Mouse (Mus musculus): ENCODE results near the gene Haus4. TPM values are rescaled to one million over a fixed set of nuclear protein-coding genes. Genes with fewer than 3 reads are reported as not detected.

Haus4 gene
- polyA plus RNA-seq (2015; fragmentation: Nextera tagmentation; extraction: Ambion mirVana): 52.6 and 53.0 TPM in 2 replicates

DNA sequence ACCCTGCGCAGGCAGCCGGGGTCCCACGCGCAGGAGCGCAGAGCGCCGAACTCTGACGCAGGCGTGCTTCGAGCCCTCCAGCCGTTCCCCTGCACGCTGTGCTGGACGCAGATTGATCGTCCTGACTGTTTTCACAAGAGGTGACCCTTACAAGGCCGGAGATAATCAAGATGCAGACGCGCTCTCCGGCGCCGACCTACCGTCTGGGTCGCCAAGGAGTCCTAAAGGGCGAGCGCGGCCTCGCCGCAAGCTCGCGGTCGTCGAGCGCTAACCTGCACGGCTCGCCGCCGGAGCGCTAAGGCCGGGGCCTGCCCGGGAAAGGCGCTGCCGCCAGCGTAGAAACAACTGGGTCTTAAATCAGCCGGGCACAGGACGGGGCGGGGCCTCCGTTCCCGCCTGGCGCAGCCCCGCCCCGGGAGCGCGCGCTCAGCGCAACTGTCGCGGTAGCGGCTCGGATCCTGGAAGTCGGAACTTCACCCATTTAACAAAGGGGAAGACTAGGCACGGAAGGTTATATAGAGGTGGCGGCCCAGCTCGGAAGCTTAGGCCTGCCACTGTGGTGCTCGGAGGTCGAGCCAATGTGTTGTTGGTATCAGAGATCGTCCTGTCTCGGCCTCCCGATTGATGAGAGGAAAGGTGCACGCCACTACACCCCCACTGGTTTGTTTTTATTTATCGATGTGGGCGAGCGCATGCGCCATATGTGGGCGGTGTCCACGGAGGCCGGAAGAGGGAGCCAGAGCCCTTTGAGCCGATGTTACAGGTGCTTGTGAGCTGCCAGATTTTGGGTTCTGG lies at the start of gene Haus4:
Gene Haus4 (minus strand): TSS at position 642 of the 795 bp plus-strand sequence.
- H3K9ac ChIP-seq: peak within 1 kb of the TSS; percentile 69
- 1% methylated on average over 76 of the region's 76 CpGs for WGBS
- H3K36me3 ChIP-seq: peaks cover 18% of the 10 kb centered on the region
- H3K4me1 ChIP-seq: 0 out of 2 replicates have a peak, but pooled peaks cover 7% of the 10 kb centered on the region
- peak within 1 kb of the TSS; percentile 67 for H3K4me3 ChIP-seq
- peak; percentile 92 for ATAC-seq (ENCODE audit: insufficient number of reproducible peaks, low FRiP score, low TSS enrichment, low read depth)
- peak within 1 kb of the TSS; percentile 89 for H3K27ac ChIP-seq
- H3K4me2 ChIP-seq: peak within 1 kb of the TSS; percentile 88
- no peaks in the 10 kb centered on the region for H3K9me3 ChIP-seq
- no peaks in the 10 kb centered on the region for H3K27me3 ChIP-seq

DNA sequence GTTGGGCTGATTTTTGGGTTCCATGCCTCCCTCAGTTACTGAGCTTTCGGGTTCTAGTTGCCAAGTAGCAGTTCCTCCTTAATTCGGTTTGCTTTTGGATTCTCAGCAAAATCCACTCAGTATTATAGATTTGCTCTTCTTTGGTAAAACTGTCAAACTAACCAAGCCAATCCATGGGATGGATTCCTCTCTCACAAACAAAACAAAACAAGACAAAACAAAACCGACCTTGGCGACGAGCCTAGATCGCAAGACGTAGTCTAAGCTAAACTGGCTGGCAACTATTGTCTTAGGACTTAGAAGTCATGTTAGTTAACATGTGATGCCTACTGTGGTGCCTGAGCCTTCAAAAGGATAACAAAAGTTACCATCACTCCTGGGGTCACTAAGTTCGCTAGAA lies 49.3 kb upstream of the Haus4 start:
- no peaks in the 10 kb centered on the region for H3K27me3 ChIP-seq
- H3K36me3 ChIP-seq: 0 out of 2 replicates have a peak, but pooled peaks cover 9% of the 10 kb centered on the region
- peak overlapping the region; percentile 98 for H3K27ac ChIP-seq
- peaks cover 21% of the 10 kb centered on the region for H3K4me1 ChIP-seq
- peak overlapping the region; percentile 69 for H3K4me3 ChIP-seq
- 79% methylated on average over 8 of the region's 8 CpGs for WGBS
- ATAC-seq (ENCODE audit: insufficient number of reproducible peaks, low FRiP score, low TSS enrichment, low read depth): no peak
- peak overlapping the region; percentile 45 for H3K4me2 ChIP-seq
- H3K9ac ChIP-seq: no peak overlapping the region
- no peaks in the 10 kb centered on the region for H3K9me3 ChIP-seq

DNA sequence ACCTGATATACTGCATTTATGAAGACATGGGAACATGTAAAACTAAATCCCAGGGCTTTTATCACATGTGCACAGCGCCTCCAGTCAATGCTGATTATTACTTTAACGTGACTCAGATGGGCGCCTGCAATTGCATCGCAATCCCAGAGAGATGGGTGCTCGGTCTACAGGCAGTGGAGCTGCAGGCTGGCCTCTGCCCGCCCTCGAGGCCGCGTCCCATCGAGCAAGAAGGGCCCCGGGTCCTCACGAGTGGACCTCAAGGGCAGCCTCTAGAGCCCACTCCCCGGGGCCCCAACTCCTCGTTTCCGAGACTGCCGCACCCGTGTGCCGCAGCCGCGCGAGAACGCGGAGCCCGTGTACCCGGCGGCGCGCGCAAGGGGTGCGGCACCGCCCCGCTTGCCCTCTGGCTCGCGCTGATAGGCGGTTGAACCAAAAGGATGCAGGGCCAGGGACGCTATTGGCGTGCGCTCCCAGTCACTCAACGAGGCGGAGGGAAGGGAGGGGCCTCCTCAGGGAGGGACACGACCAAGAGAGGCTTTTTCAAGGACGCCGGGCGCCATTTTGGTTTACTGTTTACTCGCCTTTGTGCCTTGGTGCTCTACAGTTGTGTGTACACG lies 48.7 kb upstream of the Haus4 start:
- peak overlapping the region; percentile 75 for H3K9ac ChIP-seq
- H3K9me3 ChIP-seq: no peaks in the 10 kb centered on the region
- H3K4me2 ChIP-seq: peak overlapping the region; percentile 45
- H3K4me1 ChIP-seq: peaks cover 21% of the 10 kb centered on the region
- 0 out of 2 replicates have a peak, but pooled peaks cover 9% of the 10 kb centered on the region for H3K36me3 ChIP-seq
- H3K27me3 ChIP-seq: no peaks in the 10 kb centered on the region
- WGBS: under 1% methylated on average over 46 of the region's 46 CpGs
- ATAC-seq (ENCODE audit: insufficient number of reproducible peaks, low FRiP score, low TSS enrichment, low read depth): peak; percentile 98
- peak overlapping the region; percentile 98 for H3K27ac ChIP-seq
- peak overlapping the region; percentile 69 for H3K4me3 ChIP-seq

DNA sequence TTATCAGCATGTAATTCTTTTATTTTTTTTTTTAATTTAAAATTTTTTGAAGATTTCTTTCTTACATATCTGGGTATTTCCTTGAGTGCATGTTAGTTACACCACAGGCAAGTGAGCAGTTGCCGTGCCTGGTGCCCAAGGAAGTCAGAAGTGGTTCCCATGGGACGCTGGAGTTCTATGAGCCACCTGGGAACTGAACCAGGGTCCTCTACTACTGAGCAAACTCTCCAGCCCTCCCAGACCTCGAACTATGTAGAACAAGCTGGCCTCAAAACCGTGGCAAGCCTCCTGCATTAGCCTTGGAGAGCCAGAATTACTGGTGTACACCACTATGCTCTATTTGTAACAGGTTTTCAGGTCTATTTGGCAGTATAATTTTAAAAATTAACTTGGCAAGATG lies 48.2 kb upstream of the Haus4 start:
- 0 out of 2 replicates have a peak, but pooled peaks cover 9% of the 10 kb centered on the region for H3K36me3 ChIP-seq
- ATAC-seq (ENCODE audit: insufficient number of reproducible peaks, low FRiP score, low TSS enrichment, low read depth): no peak

DNA sequence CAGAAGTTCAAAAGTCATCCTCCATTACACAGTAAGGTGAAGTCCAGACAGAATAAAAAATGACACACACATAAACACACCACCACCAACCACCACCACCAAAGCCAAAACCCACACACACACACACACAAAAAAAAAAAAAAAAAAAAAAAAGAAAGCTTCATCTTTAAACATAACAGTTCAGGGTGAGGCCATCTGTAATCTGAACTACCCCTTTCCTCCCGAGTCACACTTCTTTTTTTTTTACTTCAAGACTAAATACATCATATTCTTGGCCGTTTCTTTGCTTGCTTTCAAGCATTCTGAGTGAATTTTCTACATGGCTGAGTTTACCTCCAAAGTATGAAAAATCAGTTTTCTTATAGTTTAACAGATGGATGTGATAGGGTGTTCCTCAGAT lies 47.2 kb upstream of the Haus4 start:
- Histone ChIP-seq H3K27me3 (no peaks in the 10 kb centered on the region), H3K4me3 (no peak overlapping the region), H3K36me3 (0 out of 2 replicates have a peak, but pooled peaks cover 9% of the 10 kb centered on the region), H3K4me1 (peaks cover 21% of the 10 kb centered on the region), H3K4me2 (no peak overlapping the region), H3K9ac (no peak overlapping the region), H3K27ac (no peak overlapping the region), H3K9me3 (no peaks in the 10 kb centered on the region)
- WGBS: 57% methylated on average over 2 of the region's 2 CpGs
- ATAC-seq (ENCODE audit: insufficient number of reproducible peaks, low FRiP score, low TSS enrichment, low read depth): no peak

More for the DNA sequence above, 48.2 kb upstream of the Haus4 start:
- H3K27ac ChIP-seq: peak overlapping the region; percentile 98
- H3K27me3 ChIP-seq: no peaks in the 10 kb centered on the region
- no peaks in the 10 kb centered on the region for H3K9me3 ChIP-seq
- peaks cover 21% of the 10 kb centered on the region for H3K4me1 ChIP-seq
- H3K9ac ChIP-seq: no peak overlapping the region
- 30% methylated on average over 4 of the region's 4 CpGs for WGBS
- H3K4me3 ChIP-seq: peak overlapping the region; percentile 69
- H3K4me2 ChIP-seq: peak overlapping the region; percentile 45

DNA sequence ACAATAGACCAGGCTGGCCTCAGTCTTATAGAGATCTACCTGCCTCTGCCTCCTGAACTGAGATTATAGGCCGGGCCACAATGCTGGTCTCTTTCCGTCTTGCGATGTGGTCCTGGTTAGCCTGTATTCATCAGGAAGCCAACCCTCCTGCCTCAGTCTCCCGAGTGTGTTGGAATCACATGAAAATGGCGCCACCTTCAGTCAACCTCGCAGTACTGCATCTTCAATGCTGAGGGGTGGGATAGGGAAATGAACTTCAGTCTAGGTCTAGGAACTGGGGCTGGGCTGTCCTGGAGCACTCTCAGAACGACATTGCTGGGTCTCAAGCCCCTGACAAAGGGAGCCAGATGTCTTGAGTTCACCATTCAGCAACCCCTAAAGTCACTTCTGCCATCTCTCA lies 42.7 kb upstream of the Haus4 start:
- Histone ChIP-seq H3K36me3 (peaks cover 20% of the 10 kb centered on the region; the same call in 1 of the 2 replicates), H3K27ac (no peak overlapping the region), H3K4me1 (peaks cover 6% of the 10 kb centered on the region; the same call in 1 of the 2 replicates), H3K9ac (no peak overlapping the region), H3K4me3 (no peak overlapping the region), H3K9me3 (no peaks in the 10 kb centered on the region), H3K27me3 (no peaks in the 10 kb centered on the region), H3K4me2 (no peak overlapping the region)
- 77% methylated on average over 7 of the region's 7 CpGs for WGBS
- no peak for ATAC-seq (ENCODE audit: insufficient number of reproducible peaks, low FRiP score, low TSS enrichment, low read depth)

DNA sequence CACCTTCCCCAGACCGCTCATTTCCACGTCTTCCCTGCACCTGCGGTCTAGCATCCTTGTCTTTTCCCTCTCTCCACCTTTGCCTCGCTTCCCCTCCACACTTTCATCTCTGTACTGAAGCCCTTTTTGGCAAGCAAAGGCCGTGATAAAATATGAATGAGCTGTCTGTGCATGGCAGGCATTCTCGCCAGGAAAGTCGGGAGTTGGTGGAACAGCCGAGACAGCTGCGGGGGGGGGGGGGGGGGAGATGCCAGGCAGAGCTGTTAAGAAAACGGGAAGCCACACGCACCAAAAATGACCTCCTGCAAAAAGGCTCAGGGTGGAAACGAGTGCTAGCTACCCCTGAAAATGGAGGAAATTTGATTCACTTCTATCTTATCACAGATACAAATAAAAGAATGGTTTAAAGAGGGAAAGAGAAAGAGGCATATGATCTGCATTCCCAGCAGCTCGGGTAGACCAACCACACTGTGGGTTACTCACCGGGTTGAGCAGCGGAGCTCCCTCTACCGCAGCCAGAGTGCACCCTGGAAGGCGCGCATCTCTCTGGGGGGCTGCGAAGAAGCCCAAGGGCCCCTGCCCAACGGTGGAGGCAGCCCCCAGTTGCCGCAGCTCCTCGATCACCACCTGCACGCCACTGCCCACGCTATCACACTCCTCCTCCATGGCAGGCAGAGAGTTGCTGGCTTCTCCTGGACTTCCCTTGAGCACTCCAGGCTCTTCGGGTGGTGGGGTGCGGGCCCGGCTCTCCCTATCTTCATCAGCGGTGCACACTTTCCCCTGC lies 40.4 kb upstream of the Haus4 start:
- no peaks in the 10 kb centered on the region for H3K27me3 ChIP-seq
- ATAC-seq (ENCODE audit: insufficient number of reproducible peaks, low FRiP score, low TSS enrichment, low read depth): no peak
- H3K9me3 ChIP-seq: no peaks in the 10 kb centered on the region
- no peak overlapping the region for H3K4me3 ChIP-seq
- H3K27ac ChIP-seq: no peak overlapping the region
- H3K4me2 ChIP-seq: no peak overlapping the region
- H3K9ac ChIP-seq: no peak overlapping the region
- H3K4me1 ChIP-seq: peaks cover 6% of the 10 kb centered on the region; the same call in 1 of the 2 replicates
- H3K36me3 ChIP-seq: peaks cover 27% of the 10 kb centered on the region
- 77% methylated on average over 28 of the region's 28 CpGs for WGBS

DNA sequence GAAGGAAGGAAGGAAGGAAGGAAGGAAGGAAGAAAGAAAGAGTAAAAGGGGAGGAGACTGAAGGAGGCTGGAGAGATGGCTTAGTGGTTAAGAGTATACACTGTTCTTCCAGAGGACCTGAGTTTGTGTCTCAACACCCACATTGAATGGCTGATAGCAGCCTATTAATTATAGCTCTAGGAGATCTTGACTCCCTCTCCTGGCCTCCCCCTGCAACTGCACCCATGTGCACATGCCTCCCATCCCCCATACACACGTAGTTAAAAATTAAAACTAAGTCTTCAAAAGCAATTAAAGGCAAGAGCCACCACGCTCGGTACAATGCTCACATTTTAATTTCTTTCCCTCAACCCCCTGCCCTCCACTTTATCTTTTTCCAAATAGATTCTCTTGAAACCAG lies 39.6 kb upstream of the Haus4 start:
- Histone ChIP-seq H3K4me1 (peaks cover 6% of the 10 kb centered on the region; the same call in 1 of the 2 replicates), H3K27ac (no peak overlapping the region), H3K36me3 (peaks cover 22% of the 10 kb centered on the region), H3K4me2 (no peak overlapping the region), H3K9ac (no peak overlapping the region), H3K9me3 (no peaks in the 10 kb centered on the region), H3K27me3 (no peaks in the 10 kb centered on the region), H3K4me3 (no peak overlapping the region)
- ATAC-seq (ENCODE audit: insufficient number of reproducible peaks, low FRiP score, low TSS enrichment, low read depth): no peak
- WGBS: 88% methylated on average over 3 of the region's 3 CpGs

DNA sequence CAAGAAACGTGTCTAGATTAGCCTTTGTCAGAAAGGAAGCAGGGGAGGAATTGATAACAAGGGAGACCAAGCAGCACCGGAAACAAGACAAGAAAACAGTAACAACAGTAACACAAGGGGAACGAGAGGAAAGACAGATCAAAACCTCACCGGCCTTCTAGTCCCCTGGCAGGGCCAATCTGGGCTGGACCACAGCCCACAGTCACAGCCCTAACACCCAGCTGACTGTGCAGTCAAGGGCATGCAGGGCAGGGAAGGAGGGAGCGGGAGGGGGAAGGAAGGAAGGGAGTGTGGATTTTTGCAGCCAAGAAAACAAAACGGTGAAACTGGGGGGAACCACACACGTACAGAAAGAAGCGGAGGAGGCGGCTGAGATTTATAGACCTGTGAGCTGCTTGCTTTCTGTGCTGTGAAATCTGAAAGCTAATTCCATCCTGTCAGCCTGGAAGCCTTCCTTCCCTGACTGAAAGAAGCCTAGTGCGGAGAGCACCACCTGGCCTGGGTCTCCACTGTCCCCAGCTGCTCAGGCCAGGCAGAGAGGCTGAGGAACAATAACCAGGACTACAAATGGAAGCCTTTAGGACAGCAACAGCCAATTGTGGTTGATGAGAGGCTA lies 38.0 kb upstream of the Haus4 start:
- Histone ChIP-seq H3K4me3 (no peak overlapping the region), H3K9me3 (no peaks in the 10 kb centered on the region), H3K4me1 (peaks cover 6% of the 10 kb centered on the region; the same call in 1 of the 2 replicates), H3K9ac (no peak overlapping the region), H3K36me3 (peaks cover 18% of the 10 kb centered on the region), H3K27ac (peak overlapping the region; percentile 22), H3K4me2 (no peak overlapping the region), H3K27me3 (no peaks in the 10 kb centered on the region)
- WGBS: 42% methylated on average over 10 of the region's 10 CpGs
- no peak for ATAC-seq (ENCODE audit: insufficient number of reproducible peaks, low FRiP score, low TSS enrichment, low read depth)

DNA sequence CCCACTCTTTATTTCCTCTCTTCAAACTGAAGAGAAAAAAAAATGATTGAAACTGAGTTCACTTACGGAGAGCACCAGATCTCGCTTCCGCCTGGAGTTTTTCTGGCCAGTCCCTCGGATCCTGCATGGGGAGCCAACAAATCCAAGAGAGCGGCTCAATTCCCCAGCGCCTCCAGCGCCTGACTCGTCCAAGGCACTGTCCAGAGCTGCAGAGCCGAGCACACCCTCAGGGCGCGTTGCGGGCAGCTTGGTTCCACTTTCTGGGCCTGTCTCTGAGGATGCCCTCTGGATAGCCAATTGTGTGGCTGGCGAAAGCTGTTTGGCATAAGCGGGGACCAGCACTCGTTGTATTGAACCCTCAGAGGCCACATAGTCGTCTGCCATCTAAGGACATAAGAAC lies 36.6 kb upstream of the Haus4 start:
- Histone ChIP-seq H3K9me3 (no peaks in the 10 kb centered on the region), H3K36me3 (peaks cover 18% of the 10 kb centered on the region), H3K27ac (no peak overlapping the region), H3K9ac (no peak overlapping the region), H3K4me1 (peaks cover 6% of the 10 kb centered on the region; the same call in 1 of the 2 replicates), H3K4me3 (no peak overlapping the region), H3K4me2 (no peak overlapping the region), H3K27me3 (no peaks in the 10 kb centered on the region)
- no peak for ATAC-seq (ENCODE audit: insufficient number of reproducible peaks, low FRiP score, low TSS enrichment, low read depth)
- 91% methylated on average over 16 of the region's 16 CpGs for WGBS

DNA sequence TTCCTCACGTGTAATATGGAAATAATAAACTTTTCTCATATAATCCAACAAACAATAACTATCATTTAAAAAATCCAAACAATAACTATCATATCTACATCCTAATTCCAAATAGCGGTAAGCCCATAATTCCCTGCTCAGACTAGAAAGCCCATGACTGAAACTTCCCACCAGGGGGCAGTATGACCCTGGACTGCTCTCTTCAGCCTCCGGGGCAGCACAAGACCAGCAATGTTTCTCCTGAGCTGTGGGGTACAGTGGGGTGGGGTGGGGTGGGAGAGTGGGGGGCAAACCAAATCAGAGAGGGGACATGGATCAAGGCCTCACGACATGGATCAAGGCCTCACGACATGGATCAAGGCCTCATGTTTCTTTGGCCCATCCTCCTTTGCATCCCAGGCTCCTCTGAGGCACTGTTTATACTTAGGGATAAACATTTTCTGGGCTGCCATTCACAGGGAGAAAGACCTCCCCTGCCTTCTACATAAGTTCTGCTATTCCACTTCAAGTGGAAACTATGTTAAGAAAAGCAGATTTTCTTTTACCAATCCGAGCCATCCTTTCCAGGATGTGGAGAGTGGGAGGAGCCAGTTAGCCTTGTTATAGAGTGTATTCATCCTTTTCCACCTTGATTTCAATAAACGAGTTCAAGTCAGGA lies 29.4 kb upstream of the Haus4 start:
- Histone ChIP-seq H3K36me3 (peaks cover 20% of the 10 kb centered on the region; the same call in 1 of the 2 replicates), H3K4me3 (no peak overlapping the region), H3K9ac (no peak overlapping the region), H3K27ac (no peak overlapping the region), H3K9me3 (no peaks in the 10 kb centered on the region), H3K27me3 (no peaks in the 10 kb centered on the region), H3K4me2 (no peak overlapping the region), H3K4me1 (no peaks in the 10 kb centered on the region; the same call in 1 of the 2 replicates)
- 0 out of 2 replicates have a peak, but pooled peaks have one; percentile 30 for ATAC-seq (ENCODE audit: insufficient number of reproducible peaks, low FRiP score, low TSS enrichment, low read depth)
- WGBS: 51% methylated on average over 7 of the region's 7 CpGs

Measured in limb, embryonic 15.5 days (tissue).